Mouse (Mus musculus) gastrocnemius, postnatal 36 days (tissue): ENCODE measurements around the gene Sv2b. TPM values are rescaled to one million over a fixed set of nuclear protein-coding genes. Genes with fewer than 3 reads are reported as not detected.
"Not testable (repeated sequence)": the region's sequence is repeated elsewhere in the genome, so short reads cannot be mapped to it uniquely, and the experiment has no call there.

Experiments used
- DNase-seq, 2 experiments: peaks; one replicate each; pipeline ENCODE4 v3.0.0; 2022
- intact Hi-C: fragments of 180-260 bp; cut with DNase I; formaldehyde crosslinking; loops from one replicate; pipeline ENCODE4 v1.15.1; 2025
- total RNA-seq, 2 experiments: library from RNA; stranded (reverse); gene quantifications; 2 replicates each; pipeline ENCODE4 v1.2.3; 2021

The Sv2b gene
- total RNA-seq, 2 experiments from 2014 or later, result 0.44 to 0.46 TPM

DNA sequence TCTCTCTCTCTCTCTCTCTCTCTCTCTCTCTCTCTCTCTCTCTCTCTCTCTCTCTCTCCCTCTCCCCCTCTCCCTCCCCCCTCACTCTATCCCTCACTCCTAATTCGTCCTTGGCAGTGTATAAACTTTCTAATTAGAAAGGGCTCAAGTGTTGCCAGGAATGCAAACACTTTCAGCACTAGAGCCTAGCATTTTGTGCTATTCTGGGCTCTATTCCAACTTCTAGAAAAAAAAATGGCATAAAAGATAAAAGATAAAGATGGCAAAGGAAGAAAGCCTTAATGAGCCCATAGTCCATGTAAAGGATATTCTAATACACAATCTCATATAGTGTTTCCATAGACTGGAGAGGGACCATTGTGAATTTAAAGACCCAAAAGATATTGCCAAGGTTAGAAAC lies 88.3 kb downstream of the Sv2b start:
- no peak for DNase-seq
- intact Hi-C loops, result no loop called here

DNA sequence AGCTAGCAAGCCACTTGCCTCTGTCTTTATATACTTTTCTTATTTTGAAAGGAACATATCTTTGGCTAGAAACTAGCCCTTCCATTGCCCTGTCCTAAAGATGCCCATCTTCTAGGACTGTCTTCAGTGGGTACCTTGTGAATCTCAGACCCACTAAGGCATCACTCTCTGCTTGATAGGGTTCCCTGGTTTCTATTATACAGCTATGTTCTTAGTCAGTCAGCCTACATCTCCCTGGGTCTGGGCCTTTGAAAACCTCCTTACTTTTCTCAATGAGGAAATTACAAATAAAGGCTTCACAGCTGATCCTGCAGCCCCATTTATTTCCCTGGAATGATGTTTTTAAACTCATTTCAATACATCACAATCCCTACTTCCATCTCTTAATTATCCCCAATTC lies 88.8 kb downstream of the Sv2b start:
- no peak for DNase-seq
- intact Hi-C loops, result no loop called here

DNA sequence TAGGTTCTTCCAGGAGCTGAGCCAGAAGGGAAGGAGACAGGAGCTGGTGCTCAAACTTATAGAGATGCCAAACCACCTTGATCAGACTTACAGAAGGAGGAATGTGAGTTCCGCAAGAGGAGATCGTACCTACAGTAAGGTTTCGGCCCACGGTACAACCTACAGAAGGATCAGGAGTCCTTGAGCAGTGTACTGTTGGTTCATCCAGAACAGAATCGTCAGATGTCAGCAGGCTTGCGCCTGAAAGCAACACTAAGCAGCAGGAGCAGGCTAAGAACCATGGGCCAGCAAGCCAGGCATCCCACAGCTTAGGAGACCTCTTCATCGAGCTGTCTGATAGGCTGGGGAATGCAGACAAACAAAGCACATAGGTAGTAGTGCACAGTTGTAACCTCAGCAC lies 92.9 kb downstream of the Sv2b start:
- no peak for DNase-seq
- intact Hi-C loops, result no loop called here

DNA sequence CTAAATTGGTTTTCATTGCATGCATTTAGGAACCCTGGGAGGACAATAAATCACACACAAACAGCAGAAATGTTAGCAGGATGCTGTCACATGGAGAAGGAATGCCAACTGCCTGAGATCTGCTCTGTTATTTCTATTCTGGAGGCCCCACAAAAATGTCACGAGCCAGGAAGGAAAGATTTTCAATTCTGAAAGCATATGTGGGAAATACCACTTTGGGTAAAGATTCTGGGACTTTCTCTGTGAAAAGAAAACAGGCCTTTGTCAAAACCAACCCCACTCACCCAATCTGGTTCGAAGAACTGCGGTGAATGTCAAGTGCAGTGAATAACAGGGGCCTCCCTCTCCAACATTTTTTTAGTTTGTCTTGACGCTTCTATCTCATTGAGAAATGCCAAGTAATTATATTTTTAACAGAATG lies 99.8 kb downstream of the Sv2b start:
- no peak for DNase-seq
- intact Hi-C loops, result no loop called here

DNA sequence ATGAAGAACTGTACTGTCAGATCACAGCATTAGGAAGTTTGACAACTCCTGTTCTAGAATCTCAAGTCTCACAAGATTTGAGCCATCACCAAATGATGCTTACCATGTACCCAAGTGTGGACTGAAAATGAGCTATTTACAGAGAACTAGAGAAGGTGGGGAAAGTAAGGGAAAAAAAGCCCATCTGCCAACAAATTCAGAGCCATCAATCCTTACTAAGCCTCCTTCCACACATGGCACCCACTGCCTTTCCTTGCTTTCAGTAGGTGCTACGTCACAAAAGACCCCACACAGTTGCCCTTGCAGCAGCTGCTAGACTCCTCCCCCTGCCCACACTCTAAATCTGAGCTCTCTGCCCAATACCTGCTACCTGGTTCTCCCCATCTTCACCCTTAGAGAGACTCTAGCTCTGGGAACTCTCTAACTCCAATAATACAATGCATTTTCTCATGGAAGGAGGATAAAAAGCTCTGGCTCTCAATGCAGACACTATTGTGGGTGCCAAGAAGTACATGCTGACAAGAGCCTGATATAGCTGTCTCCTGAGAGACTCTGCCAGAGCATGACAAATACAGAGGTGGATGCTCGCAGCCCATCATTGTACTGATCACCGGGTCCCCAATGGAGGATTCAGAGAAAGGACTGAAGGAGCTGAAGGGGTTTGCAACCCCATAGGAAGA lies 101.0 kb downstream of the Sv2b start:
- intact Hi-C loops, result no loop called here
- no peak for DNase-seq

DNA sequence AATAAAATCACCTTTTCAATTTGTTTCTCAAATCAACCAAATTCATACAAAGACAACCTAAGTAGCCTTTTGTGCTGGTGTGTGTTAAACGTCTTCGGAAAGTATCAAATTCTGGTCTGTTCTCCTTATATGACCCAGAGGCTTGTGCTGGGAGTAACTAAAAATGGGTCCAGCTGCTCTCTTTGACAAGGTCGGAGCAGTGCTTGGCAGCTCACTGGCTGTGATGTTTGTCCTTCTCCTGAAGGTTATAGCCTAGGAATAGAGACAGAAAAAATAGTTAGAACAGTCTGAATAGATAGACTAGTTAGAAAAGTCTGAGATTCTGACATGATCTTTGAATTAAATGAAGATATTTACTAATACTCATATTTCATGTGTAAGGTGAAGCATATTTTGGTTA lies 102.4 kb downstream of the Sv2b start:
- intact Hi-C loops, result no loop called here
- no peak for DNase-seq

DNA sequence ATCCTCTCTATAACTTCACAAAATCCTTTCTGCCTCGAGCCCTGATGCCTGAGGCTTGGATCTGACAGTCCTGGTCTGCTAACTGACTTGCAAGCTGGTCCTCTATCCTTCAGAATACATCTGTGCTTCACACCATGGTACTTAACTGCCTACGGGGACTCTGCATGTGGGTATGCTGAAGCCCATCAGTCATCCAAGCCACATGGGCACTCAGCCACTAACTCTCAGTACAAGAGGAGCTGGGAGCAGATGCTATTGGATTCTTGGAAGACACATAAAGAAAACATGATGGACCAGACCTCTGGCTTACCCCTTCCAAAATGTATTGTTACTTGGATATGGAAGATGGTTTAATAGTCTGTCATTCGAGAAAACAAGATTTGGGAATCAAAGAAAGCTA lies 103.7 kb downstream of the Sv2b start:
- intact Hi-C loops, result no loop called here
- no peak for DNase-seq

DNA sequence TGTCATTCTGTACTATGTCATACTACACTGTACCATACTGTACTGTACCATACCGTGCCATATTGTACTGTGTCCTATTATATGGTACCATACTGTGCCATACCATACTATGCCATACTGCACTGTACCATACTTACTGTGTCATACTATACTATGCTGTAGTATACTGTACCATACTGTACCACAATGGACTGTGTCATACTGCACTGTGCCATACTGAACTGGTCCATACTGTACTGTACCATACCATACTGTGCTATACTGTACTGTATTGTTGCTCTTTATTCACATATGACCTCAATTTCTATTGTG lies 114.2 kb downstream of the Sv2b start:
- intact Hi-C loops, DNase-seq: not testable (repeated sequence)

DNA sequence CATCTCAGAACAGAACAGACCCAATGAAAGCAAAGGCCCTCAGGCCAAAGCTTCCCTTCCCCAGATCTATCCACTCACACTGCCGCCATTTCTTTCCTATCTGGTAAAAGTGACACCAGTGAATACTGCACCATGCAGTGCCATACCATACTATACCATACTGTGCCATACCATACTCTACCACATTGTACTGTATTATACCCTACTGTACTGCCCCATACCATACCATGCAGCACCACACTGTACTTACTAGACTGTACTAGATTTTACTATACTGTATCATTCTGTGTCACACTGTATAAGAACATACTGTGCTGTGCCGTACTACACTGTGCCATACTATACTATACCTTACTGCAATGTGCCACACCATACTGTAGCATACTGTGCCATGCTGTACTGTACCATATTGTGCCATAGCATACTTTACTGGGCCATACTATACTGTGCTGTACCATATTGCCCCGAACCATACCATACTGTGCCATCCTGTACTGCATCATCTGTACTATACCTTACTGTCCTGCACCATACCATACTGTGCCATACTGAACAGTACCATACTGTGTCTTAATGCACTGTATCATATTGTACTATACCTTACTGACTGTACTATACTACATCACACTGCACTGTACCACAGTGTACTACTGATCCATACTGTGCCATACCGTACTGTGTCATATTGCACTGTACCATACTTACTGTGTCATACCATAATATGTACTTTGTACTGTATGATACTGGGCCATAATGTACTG lies 114.7 kb downstream of the Sv2b start:
- intact Hi-C loops, result no loop called here
- DNase-seq, result no peak

DNA sequence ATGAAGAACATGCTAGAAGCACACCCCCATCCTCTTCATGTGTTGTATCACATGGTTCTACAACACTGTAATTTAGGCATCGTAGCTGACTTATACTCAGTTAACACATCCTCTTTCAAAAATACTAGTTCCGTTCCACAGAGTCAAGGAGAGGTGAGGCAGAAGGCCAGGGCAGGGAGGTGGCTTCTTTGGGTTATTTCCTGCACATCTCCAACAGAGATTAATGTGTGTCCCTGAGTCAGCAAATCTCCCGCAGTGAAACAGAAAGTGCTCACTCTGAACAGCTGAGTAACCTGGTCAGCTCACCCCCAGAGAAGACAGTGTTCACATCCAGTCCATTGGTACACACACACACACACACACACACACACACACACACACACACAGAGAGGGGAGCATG lies 118.9 kb downstream of the Sv2b start:
- no peak for DNase-seq
- intact Hi-C loops, result no loop called here

DNA sequence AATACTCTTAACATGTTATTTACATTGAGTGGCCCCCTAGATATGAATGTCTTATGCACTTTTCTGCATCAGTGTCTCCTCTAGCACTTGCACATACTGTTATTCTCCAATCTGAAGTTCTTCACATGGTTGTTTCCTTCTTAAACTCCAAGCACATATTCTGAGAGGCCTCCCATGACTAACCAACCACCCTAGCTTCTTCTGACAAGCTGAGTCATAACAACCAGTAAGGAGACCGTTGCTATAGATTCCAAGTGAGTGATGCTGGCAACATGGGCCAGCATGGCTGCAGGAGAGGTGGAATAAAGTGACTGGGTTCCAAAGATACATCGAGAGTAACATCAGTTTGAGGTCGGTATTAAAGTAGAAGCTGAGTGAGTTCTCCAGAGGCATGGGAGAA lies 134.0 kb downstream of the Sv2b start:
- DNase-seq, result no peak
- intact Hi-C loops, result no loop called here

DNA sequence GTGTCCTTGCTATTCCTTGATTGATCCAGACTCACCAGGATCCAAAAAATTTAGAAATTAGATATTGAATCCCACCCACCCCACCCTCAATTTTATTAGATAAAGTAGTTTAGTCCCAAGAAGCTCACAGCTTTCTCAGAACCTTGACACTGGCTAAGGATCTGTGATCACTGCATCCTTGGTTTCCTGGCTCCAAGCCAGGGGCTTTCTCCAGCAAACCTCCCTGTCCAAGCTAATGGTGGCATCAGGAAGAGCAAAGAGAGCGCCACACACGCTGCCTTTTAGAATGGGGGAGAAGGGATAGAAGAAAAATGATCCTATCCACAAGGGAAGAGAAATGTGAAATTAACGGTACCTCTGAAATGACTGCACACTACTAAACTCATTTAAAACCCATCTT lies 141.6 kb downstream of the Sv2b start:
- DNase-seq, result no peak
- intact Hi-C loops, result no loop called here

DNA sequence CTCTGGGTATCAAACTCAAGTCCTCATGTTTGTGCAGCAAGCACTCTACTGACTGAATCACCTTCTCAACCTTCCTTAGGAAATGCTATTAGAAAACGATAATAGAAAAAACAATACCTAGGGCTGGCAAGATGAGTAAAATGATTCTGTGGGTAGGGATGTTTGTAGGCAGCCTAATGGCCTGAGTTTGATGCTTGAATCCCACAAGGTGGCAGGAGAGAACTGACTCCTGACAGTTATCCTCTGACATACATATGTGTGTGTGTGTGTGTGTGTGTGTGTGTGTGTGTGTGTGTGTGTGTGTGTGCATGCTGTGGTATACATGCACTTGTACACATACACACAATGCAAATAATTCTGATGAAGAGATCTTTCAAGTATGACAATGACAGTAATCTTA lies 161.9 kb downstream of the Sv2b start:
- intact Hi-C loops, result no loop called here
- no peak for DNase-seq

DNA sequence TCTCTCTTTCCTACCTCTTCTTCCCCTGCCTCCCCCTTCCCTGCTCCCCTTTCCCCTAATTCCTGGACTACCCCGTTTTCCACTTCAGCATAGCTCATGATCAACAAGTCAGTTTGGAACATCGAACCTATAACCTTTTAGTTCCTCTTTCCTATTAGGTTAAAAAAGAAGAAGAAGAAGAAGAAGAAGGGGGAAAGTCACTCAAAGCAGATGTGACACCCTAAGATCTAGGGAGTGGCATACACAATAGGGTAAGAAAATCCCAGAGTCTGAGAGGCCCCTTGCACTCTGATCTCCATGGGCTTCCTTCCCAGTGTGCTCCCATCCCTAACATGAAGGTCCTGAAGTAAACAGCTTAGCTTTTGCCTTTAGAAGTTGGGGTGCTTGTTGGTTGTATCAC lies 166.3 kb downstream of the Sv2b start:
- intact Hi-C loops, result no loop called here
- DNase-seq, result no peak

DNA sequence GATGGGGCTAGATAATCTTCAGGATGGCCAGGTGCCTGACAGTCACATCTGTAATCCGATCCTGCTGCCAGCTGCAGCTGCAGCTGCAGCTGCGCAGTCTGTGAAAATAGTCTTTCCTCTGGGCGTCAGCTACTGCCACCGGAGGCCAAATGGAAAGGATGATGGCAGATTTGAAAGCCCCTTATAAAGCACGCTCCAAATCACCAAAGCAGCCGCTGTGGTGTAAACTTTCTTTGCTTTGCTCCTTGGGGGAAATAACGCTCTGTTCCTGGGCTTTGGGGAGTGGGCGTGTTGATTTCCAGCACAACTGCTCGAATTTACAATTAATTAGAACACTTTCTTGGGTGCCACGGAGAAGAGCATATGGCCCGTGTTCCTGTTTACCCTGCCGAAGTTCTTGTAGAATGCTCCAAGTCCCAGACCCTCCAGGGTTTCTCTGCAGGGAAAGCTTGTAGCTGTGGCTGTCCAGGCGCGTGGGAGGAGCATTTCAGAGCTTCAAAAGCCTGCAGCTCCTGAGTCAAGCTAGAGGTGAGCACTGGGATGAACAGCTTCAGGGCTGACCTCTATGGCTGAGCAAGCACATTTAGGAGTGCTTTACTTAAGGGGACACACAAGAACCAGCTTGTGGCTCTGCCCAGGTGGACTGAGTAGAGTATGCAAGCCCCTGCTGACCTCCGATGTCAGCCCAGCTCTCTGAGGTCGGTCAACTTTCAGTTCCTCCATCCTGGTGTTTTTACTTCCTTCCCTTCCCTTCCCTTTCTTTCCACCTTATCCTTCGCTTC lies 167.0 kb downstream of the Sv2b start:
- DNase-seq, result no peak
- intact Hi-C loops, result no loop called here

DNA sequence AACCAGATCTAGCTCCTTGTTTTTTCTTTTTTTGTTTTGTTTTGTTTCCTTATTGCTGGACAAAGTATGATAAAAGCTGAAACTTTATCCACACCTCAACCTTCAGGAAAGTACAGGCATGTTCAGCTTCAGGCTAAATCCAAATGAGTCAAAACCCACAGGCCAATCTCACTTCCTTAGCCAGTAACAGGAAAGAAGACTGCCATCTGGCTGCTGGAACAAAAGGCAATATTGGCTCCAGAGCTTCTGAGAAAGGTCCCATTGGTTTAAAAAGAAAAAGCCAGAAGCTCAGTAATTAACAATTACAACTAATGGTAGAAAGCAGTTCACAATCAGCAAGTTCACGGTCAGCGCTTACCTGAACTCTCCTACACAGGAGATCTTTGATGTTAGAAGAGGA lies 169.8 kb downstream of the Sv2b start:
- no peak for DNase-seq
- intact Hi-C loops, result no loop called here

DNA sequence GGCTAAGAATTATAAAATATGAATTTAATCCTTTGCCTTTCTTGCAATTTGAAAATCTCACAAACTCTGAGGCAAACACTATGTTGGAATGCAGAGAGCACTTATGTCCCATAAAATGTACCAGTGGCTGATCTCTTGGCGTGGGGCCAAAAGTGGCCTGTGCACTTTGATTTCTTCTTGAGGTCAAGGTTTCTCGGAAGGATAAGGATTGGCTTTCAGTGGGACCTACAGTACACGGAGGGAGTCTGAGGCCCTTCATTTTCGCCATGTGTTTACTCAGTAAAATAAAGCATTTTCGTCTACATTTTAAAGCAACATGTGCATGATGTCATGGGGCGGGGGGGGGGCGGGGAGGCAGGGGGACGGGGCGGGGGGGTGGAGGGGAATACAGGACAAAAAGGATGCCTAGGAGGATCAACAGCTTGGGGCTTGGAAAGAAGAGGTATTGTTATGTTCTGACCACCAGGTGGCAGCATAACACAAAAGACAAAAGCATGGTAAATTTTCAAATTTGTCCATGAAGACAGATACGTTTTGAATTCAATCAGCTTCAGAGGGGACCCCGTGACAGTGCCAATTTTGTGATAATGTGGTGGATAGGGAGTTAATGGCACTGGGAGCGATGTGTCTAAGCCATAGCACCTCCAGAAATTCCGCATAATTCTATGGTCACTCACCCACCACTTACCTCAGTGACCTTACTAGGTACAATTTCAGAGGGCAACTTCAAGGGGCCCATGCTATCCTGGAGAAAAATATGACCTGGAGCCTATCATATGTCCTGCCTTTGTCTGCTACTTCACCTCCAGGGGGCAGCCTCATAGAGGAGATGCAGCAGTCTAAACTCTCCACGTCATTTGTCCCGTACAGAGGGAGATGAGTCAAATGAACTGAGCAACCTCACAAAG lies 174.1 kb downstream of the Sv2b start:
- DNase-seq, result no peak
- intact Hi-C loops, result loop anchor here (1.0 kb wide), 1 partner anchor 231 kb away; no protein-coding TSS in a partner anchor

DNA sequence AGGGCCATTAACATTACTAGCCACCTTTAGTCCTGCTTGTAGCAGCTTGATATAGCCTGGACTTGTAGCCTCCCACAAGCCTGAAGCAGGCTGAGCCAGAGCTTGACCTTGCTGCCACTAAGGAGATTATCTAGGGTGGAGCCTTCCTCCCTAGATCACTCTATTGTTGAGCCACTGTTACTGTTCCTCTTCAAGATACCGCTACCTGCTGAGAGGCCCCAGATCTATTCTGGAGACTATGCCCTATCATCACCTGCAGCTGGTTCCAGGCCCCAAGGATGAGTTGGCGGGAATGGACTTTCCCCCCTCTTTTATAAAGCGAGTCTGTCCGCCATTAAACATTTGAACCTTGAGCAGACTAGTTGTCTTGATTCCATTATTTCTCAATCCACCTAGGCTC lies 181.0 kb downstream of the Sv2b start:
- intact Hi-C loops, result no loop called here
- no peak for DNase-seq

DNA sequence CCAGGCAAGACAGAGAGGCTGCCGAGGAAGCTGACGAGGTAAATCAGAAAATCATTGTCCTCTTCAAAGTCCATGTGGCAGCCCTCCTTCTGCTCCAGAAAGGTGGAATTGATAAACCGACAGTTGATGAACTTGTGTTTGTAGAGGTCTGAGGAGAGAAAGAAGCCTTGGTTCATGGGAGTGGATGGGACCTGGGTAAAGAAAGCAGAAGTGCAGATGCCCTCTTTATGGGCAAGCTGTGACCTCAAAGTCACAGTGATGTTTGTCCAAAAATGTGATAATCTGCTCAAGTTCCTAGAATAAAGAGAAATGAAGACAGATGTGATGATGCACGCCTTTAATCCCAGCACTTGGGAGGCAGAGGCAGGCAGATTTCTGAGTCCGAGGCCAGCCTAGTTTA lies 185.0 kb downstream of the Sv2b start:
- no peak for DNase-seq
- intact Hi-C loops, result no loop called here

DNA sequence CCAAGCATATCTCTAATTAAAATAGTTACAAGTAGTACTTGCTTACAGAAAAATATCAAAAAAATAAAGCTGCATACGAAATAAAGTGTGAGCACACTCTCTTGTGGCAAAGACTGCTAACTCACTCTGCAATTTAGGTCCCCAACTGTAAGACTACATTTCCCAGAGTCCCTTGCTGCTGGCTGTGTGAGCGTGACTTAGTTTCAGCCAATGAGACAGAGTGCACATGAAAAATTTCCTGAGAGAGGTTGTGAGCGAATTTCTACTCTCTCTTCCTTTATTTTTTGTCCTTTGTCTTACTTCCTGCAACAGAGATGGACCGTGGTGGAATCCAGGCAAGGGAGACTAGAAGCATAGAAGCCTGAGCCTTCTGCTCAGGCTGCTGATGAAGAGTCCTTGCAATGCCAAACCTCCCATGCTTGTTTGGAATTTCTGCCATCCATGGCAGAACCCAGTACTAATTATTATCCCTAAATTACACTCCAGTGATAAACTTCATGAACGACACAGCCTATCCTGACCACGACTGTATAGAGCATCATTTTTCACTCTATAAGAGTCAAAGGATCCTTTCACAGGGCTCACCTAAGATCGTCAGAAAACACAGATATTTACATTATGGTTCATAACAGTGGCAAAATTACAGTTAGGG lies 190.9 kb downstream of the Sv2b start:
- intact Hi-C loops, result no loop called here
- no peak for DNase-seq
